Mouse (Mus musculus) liver, embryonic 11.5 days (tissue): ENCODE measurements around the gene Onecut1. TPM values are rescaled to one million over a fixed set of nuclear protein-coding genes. Genes with fewer than 3 reads are reported as not detected.

Source experiments
- ATAC-seq: fragments of 200-750 bp; cut with Nextera tagmentation; replicated peaks from 2 replicates; pipeline ENCODE4 v1.8.0; 2017; ENCODE audit warnings: moderate number of reproducible peaks, mild to moderate bottlenecking, moderate TSS enrichment, moderate library complexity; ENCODE audit not compliant: low FRiP score
- DNase-seq: peaks from one replicate; pipeline ENCODE4 v3.0.0-alpha.2; 2017; ENCODE audit warnings: low spot score
- H3K27ac ChIP-seq: fragments of 300-500 bp; sonication (generic); 2 replicates; pipeline ENCODE4 v1.5.1; 2014; ENCODE audit warnings: mild to moderate bottlenecking, low read depth, low read length, control low read depth
- H3K27me3 ChIP-seq: fragments of 300-500 bp; sonication (generic); replicated peaks from 2 replicates; pipeline ENCODE4 v1.6.1; 2014; ENCODE audit warnings: low read length, mixed read lengths; ENCODE audit not compliant: control insufficient read depth, insufficient read depth
- H3K36me3 ChIP-seq: fragments of 300-500 bp; sonication (generic); 2 replicates; pipeline ENCODE4 v1.6.1; 2014; ENCODE audit warnings: mild to moderate bottlenecking, low read length, moderate library complexity, mixed read lengths; ENCODE audit not compliant: control insufficient read depth, insufficient read depth
- H3K4me1 ChIP-seq: fragments of 300-500 bp; sonication (generic); replicated peaks from 2 replicates; pipeline ENCODE4 v1.6.1; 2014; ENCODE audit warnings: low read length, mixed read lengths; ENCODE audit not compliant: control insufficient read depth, insufficient read depth
- H3K4me2 ChIP-seq: fragments of 300-500 bp; sonication (generic); 2 replicates; pipeline ENCODE4 v1.6.1; 2014; ENCODE audit warnings: mild to moderate bottlenecking, control low read depth, moderate library complexity
- H3K4me3 ChIP-seq: fragments of 300-500 bp; sonication (generic); 2 replicates; pipeline ENCODE4 v1.5.1; 2014; ENCODE audit warnings: low read depth, low read length, control low read depth
- H3K9ac ChIP-seq: fragments of 300-500 bp; sonication (generic); 2 replicates; pipeline ENCODE4 v1.6.1; 2014; ENCODE audit warnings: low read depth, low read length, control low read depth
- H3K9me3 ChIP-seq: fragments of 300-500 bp; sonication (generic); 2 replicates; pipeline ENCODE4 v1.6.1; 2016; ENCODE audit warnings: low read length, inconsistent platforms, mixed read lengths; ENCODE audit not compliant: control insufficient read depth
- WGBS: fragments of 180-500 bp; shearing (Covaris S2); extraction: QIAGEN DNeasy Blood & Tissue Kit; methylation state at CpG from one replicate; pipeline ENCODE4 v1.1.7; 2014; 5-methylcytosine and 5-hydroxymethylcytosine counted together
- polyA plus RNA-seq: library from polyadenylated mRNA; unstranded; fragments of >200 nt; fragmentation: Nextera tagmentation; extraction: Ambion mirVana; gene quantifications from 2 replicates; pipeline ENCODE4 v1.2.1, GENCODE M21; 2014

The Onecut1 gene
- polyA plus RNA-seq, 1 experiment from 2014 or later, result 3.4 TPM

GRCm38 (mm10) chr9:74856578-74857507 is 4.9 kb upstream of the Onecut1 start:
- WGBS, result 5% methylated on average over 28 of the region's 28 CpGs
- no peak for DNase-seq
- Histone ChIP-seq H3K36me3 (no peaks in the 10 kb centered on the region), H3K9ac (no peak overlapping the region), H3K4me3 (no peak overlapping the region), H3K4me2 (peak overlapping the region; percentile 2; the same call in 1 of the 2 replicates), H3K27ac (no peak overlapping the region), H3K27me3 (peaks cover 100% of the 10 kb centered on the region), H3K4me1 (no peaks in the 10 kb centered on the region; the same call in 1 of the 2 replicates), H3K9me3 (no peaks in the 10 kb centered on the region)
- no peak for ATAC-seq

- H3K4me3 ChIP-seq, result no peak overlapping the region
- no peak for DNase-seq
- no peak overlapping the region for H3K27ac ChIP-seq
- H3K4me1 ChIP-seq, result no peaks in the 10 kb centered on the region; the same call in none of the 2 replicates
- H3K36me3 ChIP-seq, result no peaks in the 10 kb centered on the region
- H3K27me3 ChIP-seq, result peaks cover 100% of the 10 kb centered on the region
- no peak overlapping the region for H3K4me2 ChIP-seq
- no peaks in the 10 kb centered on the region for H3K9me3 ChIP-seq
- no peak for ATAC-seq
- 7% methylated on average over 7 of the region's 7 CpGs for WGBS
- H3K9ac ChIP-seq, result no peak overlapping the region
These were observed 4.2 kb upstream of the Onecut1 start for GRCm38 (mm10) chr9:74857508-74857840.

GRCm38 (mm10) chr9:74858111-74858510 is 3.6 kb upstream of the Onecut1 start:
- no peaks in the 10 kb centered on the region for H3K9me3 ChIP-seq
- ATAC-seq (no peak), DNase-seq (no peak)
- peaks cover 100% of the 10 kb centered on the region for H3K27me3 ChIP-seq
- no peaks in the 10 kb centered on the region; the same call in none of the 2 replicates for H3K4me1 ChIP-seq
- no peak overlapping the region for H3K9ac ChIP-seq
- 8% methylated on average over 5 of the region's 5 CpGs for WGBS
- no peak overlapping the region for H3K27ac ChIP-seq
- H3K4me2 ChIP-seq, result no peak overlapping the region
- no peaks in the 10 kb centered on the region for H3K36me3 ChIP-seq
- no peak overlapping the region for H3K4me3 ChIP-seq

- 10% methylated on average over 18 of the region's 18 CpGs for WGBS
These were observed 1.3 kb upstream of the Onecut1 start for GRCm38 (mm10) chr9:74860461-74860860.

GRCm38 (mm10) chr9:74862096-74862780 is 517 bp downstream of the Onecut1 start:
- peaks cover 100% of the 10 kb centered on the region for H3K27me3 ChIP-seq
- H3K27ac ChIP-seq, result no peak overlapping the region; the same call in 1 of the 2 replicates
- 0 out of 2 replicates have a peak, but pooled peaks have one; percentile 7 for ATAC-seq
- 2% methylated on average over 48 of the region's 48 CpGs for WGBS
- no peaks in the 10 kb centered on the region for H3K9me3 ChIP-seq
- peak; percentile 33 for DNase-seq
- H3K4me3 ChIP-seq, result peak overlapping the region; percentile 57
- H3K4me1 ChIP-seq, result no peaks in the 10 kb centered on the region; the same call in none of the 2 replicates
- H3K36me3 ChIP-seq, result no peaks in the 10 kb centered on the region
- H3K9ac ChIP-seq, result peak overlapping the region; percentile 59
- H3K4me2 ChIP-seq, result peak overlapping the region; percentile 71

More at GRCm38 (mm10) chr9:74860461-74860860, 1.3 kb upstream of the Onecut1 start:
- no peak for ATAC-seq
- Histone ChIP-seq H3K27me3 (peaks cover 100% of the 10 kb centered on the region), H3K9ac (no peak overlapping the region), H3K4me2 (peak overlapping the region; percentile 22), H3K4me1 (no peaks in the 10 kb centered on the region; the same call in none of the 2 replicates), H3K27ac (no peak overlapping the region), H3K36me3 (no peaks in the 10 kb centered on the region), H3K4me3 (no peak overlapping the region), H3K9me3 (no peaks in the 10 kb centered on the region)
- no peak for DNase-seq

GRCm38 (mm10) chr9:74862783-74863654 is 1.3 kb downstream of the Onecut1 start:
- no peaks in the 10 kb centered on the region; the same call in none of the 2 replicates for H3K4me1 ChIP-seq
- WGBS, result 3% methylated on average over 56 of the region's 56 CpGs
- H3K27me3 ChIP-seq, result peaks cover 100% of the 10 kb centered on the region
- no peaks in the 10 kb centered on the region for H3K9me3 ChIP-seq
- ATAC-seq (0 out of 2 replicates have a peak, but pooled peaks have one; percentile 15), DNase-seq (peak; percentile 39)
- H3K4me2 ChIP-seq, result peak overlapping the region; percentile 71
- no peaks in the 10 kb centered on the region for H3K36me3 ChIP-seq
- peak overlapping the region; percentile 59 for H3K9ac ChIP-seq
- H3K27ac ChIP-seq, result peak overlapping the region; percentile 29; the same call in 1 of the 2 replicates
- peak overlapping the region; percentile 57 for H3K4me3 ChIP-seq

- H3K27ac ChIP-seq, result peak overlapping the region; percentile 29
- ATAC-seq (no peak; the same call in 1 of the 2 replicates), DNase-seq (peak; percentile 40)
- H3K27me3 ChIP-seq, result peaks cover 97% of the 10 kb centered on the region
- H3K4me3 ChIP-seq, result peak overlapping the region; percentile 57
- H3K36me3 ChIP-seq, result no peaks in the 10 kb centered on the region
- no peak overlapping the region; the same call in 1 of the 2 replicates for H3K9ac ChIP-seq
- peak overlapping the region; percentile 71 for H3K4me2 ChIP-seq
- H3K9me3 ChIP-seq, result no peaks in the 10 kb centered on the region
- no peaks in the 10 kb centered on the region; the same call in none of the 2 replicates for H3K4me1 ChIP-seq
- WGBS, result 2% methylated on average over 36 of the region's 36 CpGs
These were observed 2.1 kb downstream of the Onecut1 start for GRCm38 (mm10) chr9:74863655-74864443.
